Mouse (Mus musculus): ENCODE measurements around the gene Clec3b.

DNA sequence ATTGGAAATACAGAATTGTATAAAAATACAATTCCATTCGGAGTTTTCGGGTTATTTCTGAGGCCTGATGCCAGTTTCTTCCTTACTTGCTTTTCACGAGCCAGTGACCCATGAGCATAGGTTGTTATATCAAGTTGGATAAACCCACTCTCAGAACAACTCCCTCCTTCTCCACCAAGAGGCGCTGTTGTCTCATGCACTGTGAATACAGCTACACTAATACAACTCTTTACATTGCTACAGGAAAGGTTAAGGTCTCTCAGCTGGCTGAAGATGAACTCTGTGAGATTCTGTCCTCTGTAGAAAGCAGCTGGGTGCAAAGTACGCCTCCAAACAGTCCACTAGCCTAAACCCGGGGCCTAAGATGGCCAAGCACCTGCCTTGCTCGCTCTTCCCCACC is 8.6 kb downstream of the Clec3b start:
- TF ChIP-seq CHD2 (IDR thresholded peaks at IDR 0.05; ENCODE audit: low read depth, low read length) (no peak), ZC3H11A (IDR thresholded peaks at IDR 0.05; ENCODE audit: borderline replicate concordance, low read depth, low read length) (peak; percentile 86; the same call in 1 of the 2 replicates)
